Mouse (Mus musculus) gastrocnemius, adult 18-20 months (tissue): ENCODE data around the gene Ostf1. TPM values are rescaled to one million over a fixed set of nuclear protein-coding genes. Genes with fewer than 3 reads are reported as not detected.

Experiments
- DNase-seq: peaks from one replicate; pipeline ENCODE4 v3.0.0; 2021; ENCODE audit warnings: low spot score
- total RNA-seq, 2 experiments: library from RNA; stranded (reverse); gene quantifications; 2 replicates each; pipeline ENCODE4 v1.2.3; 2021

The Ostf1 gene
- total RNA-seq, 2 experiments from 2014 or later, result 24.2 to 24.3 TPM

- DNase-seq, result peak; percentile 32
Observed at GRCm38 (mm10) chr19:18646397-18646796, 14.8 kb upstream of the Ostf1 start.

GRCm38 (mm10) chr19:18644084-18644483, 12.5 kb upstream of the Ostf1 start:
- DNase-seq, result no peak

- no peak for DNase-seq
Observed at GRCm38 (mm10) chr19:18643411-18643810, 11.8 kb upstream of the Ostf1 start.

GRCm38 (mm10) chr19:18641001-18641400, 9.4 kb upstream of the Ostf1 start:
- no peak for DNase-seq

GRCm38 (mm10) chr19:18639552-18639951, 7.9 kb upstream of the Ostf1 start:
- DNase-seq, result no peak

- DNase-seq, result no peak
Observed at GRCm38 (mm10) chr19:18638949-18639348, 7.3 kb upstream of the Ostf1 start.

- no peak for DNase-seq
Observed at GRCm38 (mm10) chr19:18637954-18638353, 6.3 kb upstream of the Ostf1 start.

- no peak for DNase-seq
Observed at GRCm38 (mm10) chr19:18632231-18633185, 885 bp upstream of the Ostf1 start.

GRCm38 (mm10) chr19:18631161-18631643, 421 bp downstream of the Ostf1 start:
- DNase-seq, result peak; percentile 72

- peak; percentile 23 for DNase-seq
Observed at GRCm38 (mm10) chr19:18630221-18631119, 1.2 kb downstream of the Ostf1 start.

- DNase-seq, result no peak
Observed at GRCm38 (mm10) chr19:18629589-18629988, 2.0 kb downstream of the Ostf1 start.

- DNase-seq, result no peak
Observed at GRCm38 (mm10) chr19:18623894-18624293, 7.7 kb downstream of the Ostf1 start.

- DNase-seq, result no peak
Observed at GRCm38 (mm10) chr19:18619691-18620090, 11.9 kb downstream of the Ostf1 start.

GRCm38 (mm10) chr19:18619060-18619459, 12.6 kb downstream of the Ostf1 start:
- DNase-seq, result no peak

- no peak for DNase-seq
Observed at GRCm38 (mm10) chr19:18617504-18617903, 14.1 kb downstream of the Ostf1 start.

- no peak for DNase-seq
Observed at GRCm38 (mm10) chr19:18615680-18616240, 15.9 kb downstream of the Ostf1 start.

- no peak for DNase-seq
Observed at GRCm38 (mm10) chr19:18614337-18614736, 17.3 kb downstream of the Ostf1 start.

- DNase-seq, result no peak
Observed at GRCm38 (mm10) chr19:18608975-18609374, 22.6 kb downstream of the Ostf1 start.

- DNase-seq, result no peak
Observed at GRCm38 (mm10) chr19:18607907-18608306, 23.7 kb downstream of the Ostf1 start.

GRCm38 (mm10) chr19:18603011-18603410, 28.6 kb downstream of the Ostf1 start:
- no peak for DNase-seq

GRCm38 (mm10) chr19:18600611-18601010, 31.0 kb downstream of the Ostf1 start:
- no peak for DNase-seq

GRCm38 (mm10) chr19:18599650-18600049, 32.0 kb downstream of the Ostf1 start:
- no peak for DNase-seq
